Mouse (Mus musculus): ENCODE results near the gene Lipn.

Gene Lipn

DNA sequence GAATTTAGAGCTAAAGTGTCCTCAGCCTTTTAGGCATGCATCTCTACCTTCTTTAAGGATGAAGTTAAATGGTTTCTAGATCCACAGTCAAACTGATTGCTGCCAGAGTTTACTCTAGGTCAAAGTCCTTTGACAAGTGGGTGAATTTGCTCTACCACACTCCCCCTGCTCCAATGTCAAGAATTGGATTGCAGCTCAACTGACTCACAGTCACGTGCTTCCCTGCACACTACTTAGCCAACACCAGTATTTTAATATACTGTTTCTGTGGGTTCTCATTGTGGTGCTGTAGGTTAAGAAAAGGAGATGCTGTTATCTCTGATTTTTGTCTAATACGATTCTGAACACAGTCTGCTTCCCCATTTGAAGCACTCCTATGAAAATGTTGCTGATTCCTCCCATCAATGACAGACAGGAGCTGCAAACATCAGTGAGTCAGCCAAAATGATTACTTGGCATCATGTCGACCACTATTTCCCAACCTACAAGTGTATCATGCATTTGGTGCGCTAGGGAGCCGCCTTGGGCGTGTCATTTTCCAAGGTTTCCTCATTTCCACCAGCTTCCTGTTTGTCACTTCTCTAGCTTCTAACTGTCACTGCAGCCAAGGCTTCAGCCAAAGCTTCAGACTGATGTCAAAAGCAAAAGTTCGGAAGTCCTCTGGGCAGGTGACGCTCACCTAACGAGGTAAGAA is at the start of gene Lipn:
Gene Lipn, plus strand, starts transcription at position 580 of the 694 bp plus-strand sequence.
- CTCF ChIA-PET = no interaction called here

GRCm38 (mm10) chr19:34021440-34022172 is 45.6 kb upstream of the Lipn start:
- CTCF ChIA-PET = no interaction called here

GRCm38 (mm10) chr19:34022759-34023158 is 44.4 kb upstream of the Lipn start:
- CTCF ChIA-PET = no interaction called here

DNA sequence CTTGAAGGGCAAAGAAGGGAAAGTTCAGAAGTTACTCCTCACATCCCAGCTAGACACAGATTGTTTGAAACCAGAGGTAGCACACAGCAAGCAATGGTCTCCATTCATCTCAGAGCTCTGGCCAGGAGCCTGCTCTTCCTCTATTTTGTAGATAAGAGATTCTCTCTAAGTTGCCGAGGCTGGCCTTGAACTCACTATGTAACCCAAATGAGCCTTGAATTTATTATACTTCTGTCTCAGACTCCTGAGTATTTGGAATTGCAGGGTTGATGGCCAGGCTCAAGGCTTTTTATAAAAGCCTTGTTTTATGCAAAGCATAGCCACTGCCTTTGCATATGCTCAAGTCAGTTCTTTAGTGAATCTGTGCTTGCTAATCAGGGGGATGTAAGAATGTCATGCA is 27.4 kb upstream of the Lipn start:
- CTCF ChIA-PET = no interaction called here

GRCm38 (mm10) chr19:34043008-34043407 is 24.1 kb upstream of the Lipn start:
- CTCF ChIA-PET = no interaction called here

DNA sequence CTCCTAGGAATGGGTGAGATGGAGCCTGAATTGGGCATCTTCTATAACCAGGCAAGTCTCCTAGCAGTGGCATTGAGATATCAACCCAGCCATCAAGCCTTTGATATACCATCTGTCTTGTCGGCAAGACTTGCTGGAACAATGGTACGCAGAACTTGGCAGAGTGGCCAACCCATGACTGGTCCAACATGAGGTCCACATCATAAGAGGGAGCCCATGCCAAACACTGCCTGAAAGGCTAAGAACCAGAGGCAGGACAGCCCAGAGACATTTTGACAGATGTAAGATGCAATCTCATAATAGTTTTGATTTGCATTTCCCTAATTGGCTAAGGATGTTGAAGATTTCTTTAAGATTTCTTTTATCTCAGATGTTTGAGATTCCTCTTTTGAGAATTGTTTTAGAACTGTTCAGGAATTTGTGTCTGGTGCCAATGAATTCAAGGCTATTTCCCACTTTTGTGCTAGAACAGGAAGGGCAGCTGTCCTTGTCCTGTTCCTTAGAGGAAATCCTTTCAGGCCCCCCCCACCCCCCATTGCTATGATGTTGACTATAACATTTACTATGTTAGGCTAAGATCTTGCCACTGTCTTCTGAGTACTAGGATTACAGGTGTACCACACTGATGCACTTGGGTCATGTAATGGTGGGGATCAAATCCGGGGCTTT is 17.7 kb upstream of the Lipn start:
- CTCF ChIA-PET = no interaction called here

GRCm38 (mm10) chr19:34051502-34051901 is 15.7 kb upstream of the Lipn start:
- CTCF ChIA-PET = no interaction called here

DNA sequence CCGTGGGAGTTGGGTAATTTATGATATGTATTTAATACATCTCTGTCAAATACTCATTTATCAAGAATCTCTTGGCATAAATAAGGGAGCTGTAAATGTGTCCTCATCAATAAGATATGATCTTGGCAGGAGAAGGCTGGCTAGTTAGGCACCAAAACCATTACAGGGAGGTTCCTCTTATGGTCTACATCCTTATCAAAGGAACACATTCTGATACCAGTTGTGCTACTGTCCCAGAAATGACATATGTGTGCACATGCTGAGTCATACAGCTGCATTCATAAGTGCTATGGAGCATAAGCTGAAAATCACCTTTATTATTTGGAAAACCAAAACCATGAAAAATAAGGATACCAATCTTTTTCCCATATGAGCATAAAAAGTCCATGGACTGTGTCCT is 3.6 kb upstream of the Lipn start:
- CTCF ChIA-PET = no interaction called here

- CTCF ChIA-PET = no interaction called here
Observed at GRCm38 (mm10) chr19:34064059-34064458, 3.1 kb upstream of the Lipn start.

DNA sequence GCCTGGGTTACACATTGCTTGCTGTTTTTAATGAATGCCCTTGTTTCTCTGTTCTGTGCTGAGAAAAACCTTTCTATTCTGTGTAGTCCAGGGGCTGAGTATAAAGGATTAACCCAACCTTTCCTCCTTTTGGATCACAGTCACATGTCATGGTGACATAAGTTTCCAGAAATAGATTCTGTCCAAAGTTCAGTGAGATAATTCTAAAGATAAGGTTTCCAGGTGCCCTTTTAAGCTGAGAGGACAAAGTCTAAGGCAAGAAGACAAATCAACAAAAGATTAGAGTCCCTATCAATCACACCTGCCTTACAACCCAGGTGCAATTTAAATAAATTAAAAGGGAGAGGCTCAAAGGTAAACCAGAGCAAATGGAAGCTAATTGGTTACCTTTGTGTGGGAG is 7.1 kb downstream of the Lipn start:
- CTCF ChIA-PET = no interaction called here

DNA sequence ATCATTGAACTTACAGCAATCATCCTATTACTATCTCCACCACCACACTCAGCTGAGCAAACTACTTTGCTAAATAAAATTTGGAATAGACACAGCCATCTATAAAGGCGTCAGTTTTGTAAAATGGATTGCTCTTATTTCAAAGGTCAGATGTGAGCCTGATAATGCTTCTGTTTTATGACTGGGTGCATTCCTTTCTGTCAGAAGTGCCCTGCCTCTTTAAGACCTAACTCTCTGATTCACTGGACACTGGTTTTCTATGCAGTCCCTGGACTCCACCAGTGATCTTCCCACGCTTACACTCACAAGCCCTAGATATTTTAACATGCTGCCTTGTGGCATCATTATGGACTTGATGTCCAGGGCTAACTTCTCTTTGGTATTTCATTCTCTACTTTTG is 11.0 kb downstream of the Lipn start:
- CTCF ChIA-PET = no interaction called here

- CTCF ChIA-PET = no interaction called here
Observed at GRCm38 (mm10) chr19:34089011-34089680, 22.0 kb downstream of the Lipn start.

- CTCF ChIA-PET = no interaction called here
Observed at GRCm38 (mm10) chr19:34095381-34095780, 28.2 kb downstream of the Lipn start.

DNA sequence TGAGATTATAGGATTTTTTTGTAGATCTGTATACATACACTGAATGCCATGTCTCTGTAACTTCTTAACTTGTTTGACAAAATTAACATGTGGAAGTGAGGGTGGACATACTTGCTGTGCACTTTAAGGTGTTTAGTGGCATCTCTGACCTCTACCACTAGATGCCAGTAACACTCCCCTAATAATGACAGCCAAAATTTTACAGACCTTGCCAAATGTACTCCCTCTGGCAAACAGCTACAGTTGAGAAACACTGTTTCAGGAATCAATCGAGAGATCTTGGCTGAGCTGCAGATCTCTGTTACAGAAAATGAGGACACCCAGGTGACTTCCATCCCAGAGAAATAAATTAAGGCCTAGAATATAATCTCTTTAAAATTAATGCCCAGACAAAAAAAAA is 29.1 kb downstream of the Lipn start:
- CTCF ChIA-PET = no interaction called here

GRCm38 (mm10) chr19:34100633-34101032 is 33.5 kb downstream of the Lipn start, which contains the start of gene Lipm:
Lipm (plus strand) TSS chr19:34100933.
- CTCF ChIA-PET = interaction anchor here (0.7 kb wide), 1 partner anchor 1553 kb away, joined by 3 read pairs; no protein-coding TSS in a partner anchor

DNA sequence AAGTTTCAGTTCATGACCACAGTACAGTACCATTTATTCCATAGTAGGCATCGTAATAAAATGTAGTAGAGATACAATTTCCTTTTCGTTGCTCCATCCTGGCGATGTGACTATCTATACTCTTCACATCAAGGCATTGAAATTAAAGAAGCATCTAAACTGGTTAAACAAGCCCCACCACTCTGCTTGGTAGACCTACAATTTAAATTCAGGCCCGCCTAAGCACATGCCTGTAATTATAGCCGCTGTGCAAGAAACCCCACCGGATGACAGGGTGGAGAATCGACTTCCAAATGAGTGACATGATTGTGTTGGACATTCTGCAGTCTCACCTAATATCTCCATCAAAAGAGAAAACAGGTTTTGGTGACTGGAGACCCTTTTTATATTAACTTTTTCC is 34.7 kb downstream of the Lipn start:
- CTCF ChIA-PET = no interaction called here

DNA sequence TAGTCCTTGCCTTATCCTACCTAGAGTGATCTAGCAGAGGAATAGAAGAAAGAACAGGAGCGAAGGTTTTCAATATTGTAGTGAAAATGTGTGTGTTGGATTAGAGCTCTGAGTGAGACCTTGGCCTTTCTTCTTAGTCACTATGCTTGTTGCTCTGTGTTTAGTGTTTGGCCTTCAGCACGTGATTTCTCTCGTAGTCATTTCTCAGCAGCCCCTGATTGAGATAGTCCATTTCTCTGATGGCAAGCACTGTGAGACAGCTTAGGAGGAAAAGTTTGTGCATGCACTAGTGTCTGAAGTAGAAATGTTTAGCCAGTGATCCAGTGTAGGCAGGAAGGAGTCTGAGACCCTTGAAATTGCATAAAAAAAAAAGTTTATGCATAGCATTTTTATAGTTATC is 37.7 kb downstream of the Lipn start:
- CTCF ChIA-PET = no interaction called here

DNA sequence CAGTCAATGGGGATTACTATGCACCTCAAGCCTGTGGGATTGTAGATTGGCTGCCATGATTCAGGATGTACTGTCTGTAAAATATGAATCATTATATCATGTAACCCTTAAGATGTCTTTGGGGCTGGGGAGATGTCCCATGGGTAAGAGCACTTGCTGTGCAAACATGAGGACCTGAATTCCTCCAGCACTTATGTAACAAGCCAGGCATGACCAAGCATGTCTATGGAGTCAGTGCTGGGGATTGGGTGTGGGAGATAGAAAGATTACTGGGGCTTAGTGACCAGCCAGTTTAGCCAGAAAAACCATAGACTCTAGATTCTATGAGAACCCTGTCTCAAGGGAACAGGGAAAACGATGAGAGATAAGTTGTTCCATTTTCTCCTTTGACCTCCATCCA is 51.9 kb downstream of the Lipn start:
- CTCF ChIA-PET = no interaction called here

GRCm38 (mm10) chr19:34119653-34120052 is 52.5 kb downstream of the Lipn start:
- CTCF ChIA-PET = no interaction called here

DNA sequence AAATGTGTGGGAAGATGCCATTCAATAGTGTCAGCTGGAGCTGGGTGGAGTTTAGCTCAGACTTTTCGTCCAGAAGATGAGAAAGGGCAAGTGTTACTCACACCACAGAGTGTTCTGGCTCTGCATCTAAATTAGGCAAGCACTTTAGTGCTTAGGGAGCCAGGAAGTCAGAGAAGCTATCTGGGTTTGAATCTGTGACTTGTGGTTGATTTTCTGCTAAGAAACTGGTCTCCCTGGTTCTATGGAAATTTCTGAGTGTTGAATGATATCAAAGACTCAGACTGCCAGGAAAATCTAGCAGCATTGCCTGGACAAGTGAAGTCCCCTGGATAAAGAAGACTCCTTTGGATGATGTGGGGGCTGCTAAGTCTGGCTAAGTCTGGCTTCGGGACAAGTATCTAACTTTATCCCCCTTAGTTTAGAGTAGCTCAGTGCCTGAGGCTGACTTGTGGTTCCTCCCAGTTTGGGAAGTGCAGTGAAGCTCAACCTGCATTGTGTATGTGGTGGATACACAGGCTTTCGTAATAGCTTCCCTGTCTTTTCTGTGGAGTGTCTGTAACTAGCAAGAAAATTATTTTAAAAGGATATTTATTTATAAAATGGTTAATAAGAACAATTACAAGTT is 53.1 kb downstream of the Lipn start:
- CTCF ChIA-PET = interaction anchor here (1.0 kb wide), 1 partner anchor 28 kb away, joined by 4 read pairs; no protein-coding TSS in a partner anchor

Data from spleen, embryonic (tissue).